Mouse (Mus musculus) liver, embryonic 14.5 days (tissue): ENCODE results near the gene Dock1.

Experiments used
- CTCF ChIP-seq: IDR thresholded peaks from 2 replicates; pipeline ENCODE4 v1.5.1; 2016; ENCODE audit warnings: antibody characterized with exemption, low read depth, control low read depth
- EP300 ChIP-seq: IDR thresholded peaks from 2 replicates; pipeline ENCODE4 v1.6.1; 2016; ENCODE audit warnings: antibody characterized with exemption, low read depth

DNA sequence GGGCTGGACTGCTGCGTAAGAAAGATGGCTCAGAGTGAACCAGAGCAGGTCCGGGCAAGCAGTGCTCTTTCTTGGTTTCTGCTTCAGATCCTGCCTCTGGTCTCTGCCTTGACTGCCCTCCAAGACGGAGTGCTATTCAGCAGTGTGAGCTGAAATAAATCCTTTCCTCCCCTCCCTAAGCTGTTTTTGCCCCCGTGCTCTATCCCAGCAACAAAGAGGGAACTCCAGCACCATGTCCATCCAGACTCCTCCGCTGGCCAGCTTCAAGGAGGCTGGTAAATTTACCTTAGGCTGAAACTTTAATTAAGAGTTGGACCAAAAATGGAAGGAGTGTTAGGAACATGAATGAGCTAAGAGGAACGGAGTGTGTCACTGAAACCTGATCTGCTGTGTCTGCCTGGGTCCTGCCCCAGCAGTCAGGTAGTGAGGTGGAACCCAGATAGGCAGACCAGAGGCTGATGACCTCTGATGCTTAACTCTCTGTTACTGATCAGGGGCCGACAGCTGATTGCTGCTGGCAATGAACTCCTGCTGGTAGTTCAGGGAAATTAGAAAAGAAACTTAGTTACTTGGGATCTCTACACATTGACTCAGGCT lies 335.6 kb downstream of the Dock1 start:
- TF ChIP-seq CTCF (no peak), EP300 (no peak)
